Mouse (Mus musculus): ENCODE results near the gene Atraid.

The Atraid gene

DNA sequence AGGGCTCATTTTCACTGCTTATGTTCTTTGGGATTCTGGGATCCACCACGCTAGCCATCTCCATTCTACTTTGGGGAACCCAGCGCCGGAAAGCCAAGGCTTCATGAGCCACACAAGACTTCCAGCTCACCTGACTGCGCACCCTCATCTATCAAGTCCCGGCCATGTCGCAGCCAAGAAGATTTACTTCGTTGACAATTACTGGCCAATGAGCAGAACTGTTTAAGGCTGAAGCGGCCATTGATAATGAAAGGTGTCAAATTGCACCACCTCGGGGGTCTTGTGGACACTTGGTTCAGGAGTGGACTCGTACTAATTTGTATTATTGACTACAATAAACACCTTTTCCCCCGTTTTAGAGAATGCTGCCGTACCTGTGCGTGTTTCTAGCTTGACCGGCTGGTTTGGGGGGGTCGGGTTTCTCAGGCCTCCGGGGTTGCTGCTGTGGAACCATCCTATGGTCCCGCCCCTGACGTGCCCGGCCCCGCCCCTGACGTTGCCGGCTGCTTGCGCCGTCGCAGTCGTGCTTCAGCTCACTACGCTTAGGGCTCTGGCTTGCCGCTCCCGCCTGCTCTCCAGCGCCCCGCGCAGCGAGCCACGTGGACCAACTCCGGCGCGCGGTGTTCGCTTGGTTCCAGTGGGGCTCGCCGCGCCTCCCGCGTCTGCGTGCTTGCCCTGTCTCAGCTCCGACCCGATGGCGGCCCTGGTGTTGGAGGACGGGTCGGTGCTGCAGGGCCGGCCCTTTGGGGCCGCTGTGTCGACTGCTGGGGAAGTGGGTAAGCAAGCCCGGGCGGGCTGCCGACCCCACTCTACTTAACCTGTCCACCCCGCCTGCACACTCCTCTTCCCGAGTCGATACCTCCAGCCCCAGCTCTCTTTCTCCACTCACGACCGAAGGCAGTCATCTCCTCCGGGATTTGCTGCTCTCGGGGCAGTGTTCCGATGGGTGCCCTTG lies 6.4 kb downstream of the Atraid start, which contains the start of gene Cad:
Cad (plus strand) TSS at position 520 of the 955 bp plus-strand sequence.
- in situ Hi-C loops (cut with MboI, MseI) = no loop called here

- in situ Hi-C loops (cut with MboI, MseI) = no loop called here
These were observed 7.4 kb downstream of the Atraid start for GRCm38 (mm10) chr5:31055216-31056140.

GRCm38 (mm10) chr5:31069810-31070209 lies 21.7 kb downstream of the Atraid start:
- in situ Hi-C loops (cut with MboI, MseI) = no loop called here

DNA sequence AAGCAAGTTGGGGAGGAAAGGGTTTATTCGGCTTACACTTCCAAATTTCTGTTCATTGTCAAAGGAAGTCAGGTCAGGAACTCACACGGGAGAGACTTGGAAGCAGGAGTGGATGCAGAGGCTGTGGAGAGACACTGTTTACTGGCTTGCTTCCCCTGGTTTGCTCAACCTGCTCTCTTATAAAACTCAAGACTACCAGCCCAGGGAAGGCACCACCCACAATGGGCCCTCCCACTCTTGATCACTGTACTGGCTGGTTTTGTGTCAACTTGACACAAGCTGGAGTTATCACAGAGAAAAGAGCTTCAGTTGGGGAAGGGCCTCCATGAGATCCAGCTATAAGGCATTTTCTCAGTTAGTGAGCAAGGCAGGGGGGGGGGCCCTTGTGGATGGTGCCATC lies 22.9 kb downstream of the Atraid start:
- in situ Hi-C loops (cut with MboI, MseI) = no loop called here

DNA sequence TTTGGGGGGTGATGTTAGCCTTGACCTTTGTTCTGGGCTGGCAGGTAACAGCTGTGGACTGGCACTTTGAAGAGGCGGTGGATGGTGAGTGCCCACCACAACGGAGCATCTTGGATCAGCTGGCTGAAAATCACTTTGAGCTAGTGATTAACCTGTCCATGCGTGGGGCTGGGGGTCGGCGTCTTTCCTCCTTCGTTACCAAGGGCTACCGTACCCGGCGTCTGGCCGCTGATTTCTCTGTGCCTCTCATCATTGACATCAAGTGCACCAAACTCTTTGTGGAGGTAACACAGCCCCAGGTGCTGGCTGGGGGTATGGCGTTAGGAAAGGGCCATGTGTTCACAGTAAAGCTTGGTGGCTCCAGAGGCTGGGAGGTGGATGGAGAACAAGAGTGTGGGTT lies 23.7 kb downstream of the Atraid start:
- in situ Hi-C loops (cut with MboI, MseI) = no loop called here

GRCm38 (mm10) chr5:31073176-31073575 lies 25.1 kb downstream of the Atraid start:
- in situ Hi-C loops (cut with MboI, MseI) = no loop called here

GRCm38 (mm10) chr5:31076346-31076745 lies 28.2 kb downstream of the Atraid start:
- in situ Hi-C loops (cut with MboI, MseI) = no loop called here

DNA sequence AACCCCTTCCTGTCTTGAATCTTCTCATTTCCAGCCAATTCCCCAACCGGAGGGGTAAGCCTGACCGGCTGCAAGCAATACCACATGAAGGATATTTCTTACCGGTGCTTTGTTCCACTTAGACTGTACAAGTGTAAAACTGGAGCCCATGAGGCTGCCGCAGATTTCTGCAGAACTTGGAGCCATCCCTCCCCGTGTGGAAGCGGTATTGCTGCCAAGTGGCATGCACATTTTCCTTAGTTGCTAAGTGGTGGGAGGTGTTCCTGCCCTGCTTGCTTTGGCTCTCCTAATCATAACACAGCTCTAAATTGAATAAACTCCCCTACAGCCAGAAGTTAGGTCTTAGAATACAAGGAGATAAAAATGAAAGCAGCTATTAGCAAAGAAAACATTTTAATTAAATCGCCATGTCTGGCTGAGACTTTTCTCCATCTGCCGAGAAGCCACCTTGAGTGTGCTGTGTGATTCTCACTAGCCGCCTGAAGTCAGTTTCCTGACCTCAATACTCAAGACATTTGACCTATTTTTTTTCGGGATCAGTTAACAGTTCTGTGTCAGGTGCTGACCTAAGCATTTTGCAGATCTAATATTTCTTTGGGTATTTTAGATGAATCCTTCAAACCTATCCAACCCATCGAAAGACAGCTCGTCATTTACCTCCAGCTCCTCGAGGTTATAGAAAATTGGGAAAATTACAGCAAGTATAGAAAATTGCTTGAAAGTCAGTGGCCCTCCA lies 32.1 kb downstream of the Atraid start:
- in situ Hi-C loops (cut with MboI, MseI) = no loop called here

- in situ Hi-C loops (cut with MboI, MseI) = no loop called here
These were observed 32.7 kb downstream of the Atraid start for GRCm38 (mm10) chr5:31080795-31081164.

GRCm38 (mm10) chr5:31081386-31081785 lies 33.3 kb downstream of the Atraid start:
- in situ Hi-C loops (cut with MboI, MseI) = no loop called here

GRCm38 (mm10) chr5:31082355-31082754 lies 34.2 kb downstream of the Atraid start:
- in situ Hi-C loops (cut with MboI, MseI) = no loop called here

DNA sequence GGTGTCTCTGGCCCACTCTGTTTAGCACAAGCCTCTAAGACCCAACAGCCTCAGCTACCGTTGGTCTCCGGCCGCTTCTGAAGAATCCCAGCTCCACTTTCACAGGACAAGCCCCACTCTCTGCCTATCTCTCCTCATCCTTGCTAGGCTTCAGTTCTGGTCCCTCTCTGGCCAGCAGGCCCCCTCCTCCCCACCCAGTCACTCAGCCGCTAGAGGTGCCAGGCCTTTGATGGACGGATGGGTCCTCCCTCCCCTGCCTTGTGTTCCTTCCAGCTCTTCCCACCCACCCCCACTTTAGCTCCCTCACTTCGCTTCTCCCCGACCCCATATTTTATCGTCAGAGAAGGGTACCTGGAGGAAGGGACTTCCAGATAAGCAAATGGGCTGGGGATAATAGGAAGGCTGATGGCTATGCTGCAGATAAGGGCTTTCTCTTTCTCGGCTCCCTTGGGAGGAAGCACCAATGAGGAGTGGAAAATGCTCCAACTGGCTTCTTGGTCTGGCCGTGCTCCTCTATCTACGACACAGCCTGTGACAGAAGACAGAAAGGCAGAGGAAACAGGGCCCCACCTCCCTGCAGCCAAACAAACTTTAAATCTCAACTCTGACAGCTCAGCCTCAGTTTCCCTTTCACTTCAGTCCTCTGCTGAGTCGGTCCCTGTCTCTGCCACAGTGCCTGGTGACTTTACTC lies 35.0 kb downstream of the Atraid start:
- in situ Hi-C loops (cut with MboI, MseI) = no loop called here

DNA sequence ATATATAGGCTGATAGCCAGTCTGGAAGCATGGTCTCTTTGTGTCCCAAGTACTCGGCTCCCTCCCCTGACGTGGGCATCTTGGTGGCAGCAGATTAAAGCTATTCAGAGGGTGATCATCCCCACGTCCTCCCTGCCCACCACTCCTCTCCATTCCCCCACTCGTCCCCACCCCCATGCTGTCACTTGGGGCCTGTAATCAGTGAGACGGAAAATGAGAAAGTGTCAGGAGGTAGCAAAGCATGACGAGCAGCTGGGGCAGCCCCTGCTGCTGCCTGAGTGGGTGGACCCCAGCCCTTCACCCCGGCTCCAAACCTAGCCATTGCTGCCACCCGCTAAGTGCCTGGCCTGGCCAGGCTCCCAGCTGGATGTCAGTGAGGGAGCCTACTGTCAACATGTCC lies 35.8 kb downstream of the Atraid start:
- in situ Hi-C loops (cut with MboI, MseI) = no loop called here

GRCm38 (mm10) chr5:31086606-31087005 lies 38.5 kb downstream of the Atraid start:
- in situ Hi-C loops (cut with MboI, MseI) = loop anchor here (5.0 kb wide), 1 partner anchor 1646 kb away; no protein-coding TSS in a partner anchor

DNA sequence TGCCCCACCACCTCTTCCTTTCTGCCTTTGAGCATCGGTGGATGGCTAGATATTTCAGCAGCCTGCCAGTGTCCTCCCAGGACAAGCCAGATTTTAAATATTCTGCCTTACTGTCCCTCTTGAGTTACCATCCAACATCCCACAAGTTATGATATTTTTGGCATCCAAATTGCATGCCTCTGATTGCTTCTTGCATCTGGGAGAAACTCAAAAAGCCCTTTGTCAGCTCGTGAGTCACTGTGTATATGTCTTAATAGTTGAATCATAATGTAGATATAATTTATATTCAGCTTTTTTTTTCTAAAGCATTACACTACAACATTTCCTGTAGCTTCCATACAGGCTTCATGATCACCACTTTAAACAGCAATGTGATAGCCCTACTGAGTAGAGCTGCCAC lies 39.0 kb downstream of the Atraid start:
- in situ Hi-C loops (cut with MboI, MseI) = loop anchor here (5.0 kb wide), 1 partner anchor 1645 kb away; no protein-coding TSS in a partner anchor

- in situ Hi-C loops (cut with MboI, MseI) = no loop called here
These were observed 44.3 kb downstream of the Atraid start for GRCm38 (mm10) chr5:31092231-31092975.

- in situ Hi-C loops (cut with MboI, MseI) = no loop called here
These were observed 45.3 kb downstream of the Atraid start for GRCm38 (mm10) chr5:31093151-31094041.

DNA sequence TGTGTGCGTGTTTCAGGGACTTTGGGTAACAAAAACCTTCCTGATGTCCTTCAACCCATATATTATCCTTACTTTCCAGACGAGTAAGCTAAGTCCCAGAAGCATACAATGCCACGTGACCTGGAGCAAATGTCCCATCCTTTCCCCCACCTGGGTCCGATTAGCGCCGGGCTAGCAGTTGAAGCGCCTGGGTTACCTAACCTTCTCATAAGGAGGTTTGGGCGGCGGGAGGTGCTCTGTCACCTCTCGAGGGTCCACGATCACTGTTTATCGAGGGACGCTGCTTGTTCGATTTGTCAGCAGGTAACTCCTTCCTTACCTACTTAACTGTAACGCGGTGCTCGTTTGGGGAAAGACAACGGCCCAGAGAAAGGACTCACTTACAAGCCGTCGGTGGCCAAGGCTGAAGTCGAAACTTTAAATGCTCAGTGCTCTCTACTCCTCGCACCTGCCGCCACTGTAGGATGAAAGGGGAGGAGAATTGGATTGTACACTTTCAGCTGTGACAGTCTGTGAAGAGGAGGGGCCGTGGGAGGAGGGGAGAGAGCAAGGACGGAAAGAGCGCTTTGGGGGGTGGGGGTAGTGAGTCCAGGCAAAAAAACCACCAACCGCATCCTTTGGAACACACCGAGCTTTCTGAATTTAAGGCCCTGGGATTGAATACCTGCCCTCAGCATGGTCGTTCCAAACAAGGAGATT lies 46.1 kb downstream of the Atraid start:
- in situ Hi-C loops (cut with MboI, MseI) = no loop called here
